Comparison of ENCODE assay signal across 10 mouse cellular contexts in genomic region chr19:5879735-5880134, GRCm38 (mm10). TPM values are rescaled to one million over a fixed set of nuclear protein-coding genes. Genes with fewer than 3 reads are reported as not detected.
"Had no signal": no experiment of that assay in that cellular context is flagged by ENCODE, and none has a peak within 500 bp of the region (broad histone marks: within the 10 kb centered on the region; RNA-seq: fewer than 3 reads in every experiment).

No protein-coding gene starts in this region.

- H3K9me3 ChIP-seq: midbrain, embryonic 13.5 days had no signal

- H3K27ac ChIP-seq: liver, embryonic 14.5 days; midbrain, embryonic 13.5 days had no signal

- H3K36me3 ChIP-seq: midbrain, embryonic 13.5 days had no signal

- ATAC-seq: lung, postnatal 0 days; midbrain, embryonic 13.5 days had no signal

- DNase-seq: kidney, adult 11 months; kidney, postnatal 36 days; lung, adult 2 months; lung, postnatal 36 days; spleen, adult 18-20 months; thymus, postnatal 36 days had no signal

- H3K9ac ChIP-seq: liver, embryonic 14.5 days; midbrain, embryonic 13.5 days had no signal

- H3K4me3 ChIP-seq: midbrain, embryonic 13.5 days had no signal

- H3K27me3 ChIP-seq: midbrain, embryonic 13.5 days had no signal

RNA-seq across cellular contexts. Expression of gene Cdc42ep2, which starts 44.9 kb away (rescaled TPM):
- total RNA-seq: megakaryocyte-erythroid progenitor cell, adult 5-6 weeks had no signal
